Mouse (Mus musculus) heart, embryonic 13.5 days (tissue): Measurements from ENCODE around the gene Map7. TPM values are rescaled to one million over a fixed set of nuclear protein-coding genes. Genes with fewer than 3 reads are reported as not detected.

Experiments
- ATAC-seq: fragments of 200-750 bp; cut with Nextera tagmentation; 2 replicates; pipeline ENCODE4 v1.8.0; 2017; ENCODE audit warnings: moderate TSS enrichment; ENCODE audit not compliant: insufficient number of reproducible peaks, low FRiP score, low TSS enrichment; ENCODE audit errors: extremely low read depth
- H3K27ac ChIP-seq: fragments of 300-500 bp; sonication (generic); replicated peaks from 2 replicates; pipeline ENCODE4 v1.5.1; 2015; ENCODE audit warnings: moderate library complexity, mild to moderate bottlenecking, inconsistent platforms
- H3K27me3 ChIP-seq: fragments of 300-500 bp; sonication (generic); replicated peaks from 2 replicates; pipeline ENCODE4 v1.6.1; 2015; ENCODE audit warnings: mild to moderate bottlenecking, inconsistent platforms
- H3K36me3 ChIP-seq: fragments of 300-500 bp; sonication (generic); 2 replicates; pipeline ENCODE4 v1.6.1; 2015; ENCODE audit warnings: mild to moderate bottlenecking, inconsistent platforms
- H3K4me1 ChIP-seq: fragments of 300-500 bp; sonication (generic); 2 replicates; pipeline ENCODE4 v1.6.1; 2015; ENCODE audit warnings: inconsistent platforms
- H3K4me2 ChIP-seq: fragments of 300-500 bp; sonication (generic); 2 replicates; pipeline ENCODE4 v1.6.1; 2015; ENCODE audit warnings: inconsistent platforms, mild to moderate bottlenecking, moderate library complexity
- H3K4me3 ChIP-seq: fragments of 300-500 bp; sonication (generic); 2 replicates; pipeline ENCODE4 v1.5.1; 2015; ENCODE audit warnings: moderate library complexity, mild to moderate bottlenecking, inconsistent platforms
- H3K9ac ChIP-seq: fragments of 300-500 bp; sonication (generic); 2 replicates; pipeline ENCODE4 v1.6.1; 2015; ENCODE audit warnings: inconsistent platforms, mild to moderate bottlenecking, moderate library complexity
- H3K9me3 ChIP-seq: fragments of 300-500 bp; sonication (generic); 2 replicates; pipeline ENCODE4 v1.6.1; 2016; ENCODE audit warnings: inconsistent platforms
- WGBS: fragments of 180-500 bp; shearing (Covaris S2); methylation state at CpG from one replicate; pipeline ENCODE4 v1.1.7; 2015; ENCODE audit warnings: mixed read lengths; 5-methylcytosine and 5-hydroxymethylcytosine counted together
- polyA plus RNA-seq: library from polyadenylated mRNA; unstranded; fragments of >200 nt; fragmentation: Nextera tagmentation; extraction: Ambion mirVana; gene quantifications from 2 replicates; pipeline ENCODE4 v1.2.1, GENCODE M21; 2015

The Map7 gene
- polyA plus RNA-seq, 1 experiment from 2014 or later = 5.9 TPM

GRCm38 (mm10) chr10:20298152-20298920 lies 150.1 kb downstream of the Map7 start:
- Histone ChIP-seq H3K27me3 (no peaks in the 10 kb centered on the region), H3K9ac (no peak overlapping the region), H3K4me1 (peaks cover 13% of the 10 kb centered on the region; the same call in 1 of the 2 replicates), H3K36me3 (no peaks in the 10 kb centered on the region), H3K27ac (peak overlapping the region; percentile 91), H3K4me2 (peak overlapping the region; percentile 22), H3K4me3 (no peak overlapping the region), H3K9me3 (no peaks in the 10 kb centered on the region)
- ATAC-seq = no peak
- 33% methylated on average over 3 of the region's 3 CpGs for WGBS

DNA sequence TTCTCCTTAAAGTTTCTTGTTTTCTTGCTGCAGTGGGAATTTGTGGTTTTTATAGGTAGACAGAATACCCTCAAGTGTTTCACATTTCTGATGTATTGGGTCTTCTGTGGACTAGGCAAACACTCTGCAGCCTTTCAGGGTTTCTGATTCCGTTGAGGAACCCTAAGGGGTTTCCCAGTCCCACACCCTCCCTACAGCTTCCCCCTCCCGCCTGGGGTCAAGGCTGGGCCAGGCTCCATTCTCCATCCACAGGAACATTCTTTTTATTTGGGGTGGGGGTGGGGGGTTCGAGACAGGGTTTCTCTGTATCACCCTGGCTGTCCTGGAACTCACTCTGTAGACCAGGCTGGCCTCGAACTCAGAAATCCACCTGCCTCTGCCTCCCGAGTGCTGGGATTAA lies 150.8 kb downstream of the Map7 start:
- Histone ChIP-seq H3K36me3 (no peaks in the 10 kb centered on the region), H3K27ac (peak overlapping the region; percentile 91), H3K9me3 (no peaks in the 10 kb centered on the region), H3K4me1 (peaks cover 13% of the 10 kb centered on the region; the same call in 1 of the 2 replicates), H3K4me3 (no peak overlapping the region), H3K9ac (no peak overlapping the region), H3K27me3 (no peaks in the 10 kb centered on the region), H3K4me2 (no peak overlapping the region)
- ATAC-seq = no peak
- 82% methylated on average over 5 of the region's 5 CpGs for WGBS

DNA sequence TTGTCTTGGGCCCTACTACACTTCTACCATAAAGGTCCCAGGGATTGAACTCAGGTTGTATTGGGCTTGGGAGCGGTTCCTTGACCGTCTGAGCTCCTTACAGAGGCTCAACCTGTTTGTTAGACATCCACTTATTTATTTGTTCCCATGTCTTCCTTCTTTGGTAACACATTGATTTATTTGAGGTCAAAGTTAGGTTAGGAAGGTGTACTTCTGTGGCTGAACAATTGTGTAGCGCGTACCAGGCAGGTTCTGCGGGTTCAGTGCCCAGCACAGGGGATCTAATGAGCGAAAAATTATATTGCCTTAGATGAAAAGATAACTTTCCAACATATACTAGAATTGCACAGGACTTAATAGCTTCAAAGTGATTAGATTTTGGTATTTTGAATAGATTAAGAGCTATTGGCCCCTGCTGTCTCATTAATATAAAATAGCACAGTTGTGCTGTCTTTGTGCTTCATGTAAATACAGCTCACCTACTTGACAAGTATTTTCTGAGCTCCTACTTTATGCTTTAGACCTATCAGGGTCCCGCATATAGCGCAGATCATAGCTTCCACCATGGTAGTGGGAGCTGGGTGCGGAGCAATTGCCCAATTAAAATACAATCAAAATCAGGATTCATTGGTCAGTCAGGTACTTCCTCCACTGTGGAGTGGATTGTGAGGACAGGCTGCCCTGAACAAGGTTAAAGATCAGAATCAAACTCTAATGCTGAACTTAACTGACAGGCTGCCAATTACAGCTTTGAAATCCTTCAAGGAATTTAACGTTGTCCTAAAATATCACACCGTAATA lies 162.9 kb downstream of the Map7 start:
- ATAC-seq = no peak
- 51% methylated on average over 11 of the region's 11 CpGs for WGBS
- no peaks in the 10 kb centered on the region for H3K27me3 ChIP-seq
- H3K9me3 ChIP-seq = no peaks in the 10 kb centered on the region
- peak overlapping the region; percentile 84 for H3K4me2 ChIP-seq
- H3K9ac ChIP-seq = peak overlapping the region; percentile 89
- 0 out of 2 replicates have a peak, but pooled peaks cover 12% of the 10 kb centered on the region for H3K36me3 ChIP-seq
- H3K4me3 ChIP-seq = peak overlapping the region; percentile 88
- peaks cover 32% of the 10 kb centered on the region for H3K4me1 ChIP-seq
- H3K27ac ChIP-seq = peak overlapping the region; percentile 100

DNA sequence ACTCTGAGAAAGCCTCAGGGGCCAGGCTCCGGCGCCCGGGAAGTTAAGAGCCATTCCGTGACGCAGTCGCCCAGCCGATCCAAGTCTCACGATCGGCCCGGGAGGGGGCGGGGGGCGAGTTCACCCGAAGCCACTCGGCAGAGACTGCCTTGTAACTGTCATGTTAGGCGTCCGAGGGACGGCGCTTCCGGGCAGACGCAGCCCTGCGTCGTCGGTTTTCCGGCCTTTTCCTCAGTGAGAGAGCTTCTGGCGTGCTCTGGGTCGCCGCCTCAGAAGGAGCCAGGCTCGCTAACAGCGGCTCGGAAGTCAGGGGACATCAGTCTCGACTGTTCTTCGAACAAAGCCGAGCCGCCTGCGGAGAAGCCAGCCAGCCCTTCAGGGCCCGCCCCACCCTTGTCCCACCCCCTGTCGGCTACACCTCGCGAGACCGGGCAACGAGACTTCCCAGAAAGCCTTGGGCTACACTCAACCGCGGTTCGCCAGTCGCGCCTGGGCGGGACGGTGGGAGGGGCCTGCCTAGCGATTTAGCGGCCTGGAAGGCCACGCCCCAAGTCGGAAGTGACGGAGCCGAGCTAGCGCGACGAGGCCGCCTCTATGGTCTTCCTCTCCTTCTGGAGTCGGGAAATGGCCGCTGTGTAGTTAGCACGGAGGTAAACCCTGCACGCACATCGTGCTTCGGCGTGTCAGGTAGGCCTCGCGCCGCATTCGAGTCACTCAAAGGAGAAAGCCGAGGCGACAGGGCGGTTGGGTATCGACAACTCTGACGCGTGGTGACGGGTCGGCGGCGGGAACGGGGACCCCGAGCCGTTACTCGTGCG lies 163.9 kb downstream of the Map7 start, which contains the start of gene Bclaf1:
Gene Bclaf1 (plus strand): TSS at position 552 of the 818 bp plus-strand sequence.
- no peaks in the 10 kb centered on the region for H3K9me3 ChIP-seq
- WGBS = under 1% methylated on average over 84 of the region's 84 CpGs
- ATAC-seq = peak; percentile 98
- H3K9ac ChIP-seq = peak within 1 kb of the TSS; percentile 95
- H3K4me2 ChIP-seq = peak within 1 kb of the TSS; percentile 84
- H3K4me1 ChIP-seq = peaks cover 39% of the 10 kb centered on the region
- H3K4me3 ChIP-seq = peak within 1 kb of the TSS; percentile 88
- H3K36me3 ChIP-seq = 0 out of 2 replicates have a peak, but pooled peaks cover 12% of the 10 kb centered on the region
- H3K27me3 ChIP-seq = no peaks in the 10 kb centered on the region
- peak within 1 kb of the TSS; percentile 100 for H3K27ac ChIP-seq

DNA sequence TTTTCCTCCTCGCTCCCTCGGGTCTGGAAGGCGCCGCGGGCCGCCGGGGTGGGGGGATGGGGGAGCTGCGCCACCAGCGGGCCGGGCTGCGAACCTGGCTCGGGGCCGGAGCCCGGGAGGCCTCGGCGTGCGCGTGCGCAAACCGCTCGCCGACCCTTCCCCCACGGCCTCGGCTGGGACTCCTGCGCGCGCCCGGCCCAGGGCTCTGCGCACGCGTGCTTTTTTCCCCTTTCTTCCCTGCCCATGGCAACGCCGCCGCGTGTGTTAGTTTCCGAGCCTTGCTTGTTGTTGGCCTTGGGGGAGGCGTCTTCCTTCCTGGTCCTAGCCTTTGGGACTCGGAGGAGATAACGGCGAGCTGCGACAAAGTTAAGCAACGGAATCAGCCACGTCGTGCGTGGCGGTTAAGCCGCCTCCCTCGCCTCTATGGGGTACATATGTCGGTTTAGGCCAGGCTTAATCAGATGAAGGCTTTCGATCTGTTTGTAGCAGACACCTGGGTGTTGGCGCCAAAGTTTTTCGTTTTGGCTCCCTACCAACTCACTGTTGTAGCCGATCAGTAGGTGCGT lies 164.5 kb downstream of the Map7 start:
- H3K27ac ChIP-seq = peak overlapping the region; percentile 100
- peak; percentile 67 for ATAC-seq
- H3K36me3 ChIP-seq = peaks cover 18% of the 10 kb centered on the region; the same call in 1 of the 2 replicates
- H3K9ac ChIP-seq = peak overlapping the region; percentile 95
- peaks cover 46% of the 10 kb centered on the region for H3K4me1 ChIP-seq
- under 1% methylated on average over 54 of the region's 54 CpGs for WGBS
- H3K4me3 ChIP-seq = peak overlapping the region; percentile 88
- H3K4me2 ChIP-seq = peak overlapping the region; percentile 78
- no peaks in the 10 kb centered on the region for H3K27me3 ChIP-seq
- H3K9me3 ChIP-seq = no peaks in the 10 kb centered on the region

DNA sequence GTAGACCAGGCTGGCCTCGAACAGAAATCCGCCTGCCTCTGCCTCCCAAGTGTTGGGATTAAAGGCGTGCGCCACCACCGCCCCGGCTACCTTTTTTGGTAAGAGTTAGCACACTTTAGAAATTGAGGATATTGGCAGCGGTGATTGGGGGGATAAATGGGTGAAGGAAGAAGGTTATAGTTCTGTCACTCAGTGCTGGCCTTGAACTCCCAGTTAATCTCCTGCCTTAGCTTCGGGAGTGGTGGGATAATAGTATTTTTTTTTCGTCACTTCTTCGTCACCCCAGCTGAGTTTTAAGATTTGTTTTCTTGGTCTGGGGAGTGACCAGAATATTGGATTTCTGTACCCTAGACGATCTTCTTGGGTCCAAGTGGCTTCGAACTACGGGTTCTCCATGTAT lies 165.2 kb downstream of the Map7 start:
- no peak for ATAC-seq
- 36% methylated on average over 13 of the region's 13 CpGs for WGBS
- Histone ChIP-seq H3K4me3 (peak overlapping the region; percentile 88), H3K27me3 (no peaks in the 10 kb centered on the region), H3K27ac (peak overlapping the region; percentile 100), H3K9me3 (no peaks in the 10 kb centered on the region), H3K9ac (peak overlapping the region; percentile 95), H3K4me1 (peaks cover 46% of the 10 kb centered on the region), H3K4me2 (peak overlapping the region; percentile 78), H3K36me3 (peaks cover 24% of the 10 kb centered on the region)

- H3K4me2 ChIP-seq = peak overlapping the region; percentile 78
- no peak for ATAC-seq
- peak overlapping the region; percentile 47; the same call in 1 of the 2 replicates for H3K9ac ChIP-seq
- 79% methylated on average over 4 of the region's 4 CpGs for WGBS
- peak overlapping the region; percentile 15; the same call in 1 of the 2 replicates for H3K27ac ChIP-seq
- H3K27me3 ChIP-seq = no peaks in the 10 kb centered on the region
- peaks cover 29% of the 10 kb centered on the region for H3K36me3 ChIP-seq
- H3K4me3 ChIP-seq = peak overlapping the region; percentile 88
- no peaks in the 10 kb centered on the region for H3K9me3 ChIP-seq
- H3K4me1 ChIP-seq = peaks cover 46% of the 10 kb centered on the region
Measured at GRCm38 (mm10) chr10:20313941-20314340, 165.7 kb downstream of the Map7 start.

DNA sequence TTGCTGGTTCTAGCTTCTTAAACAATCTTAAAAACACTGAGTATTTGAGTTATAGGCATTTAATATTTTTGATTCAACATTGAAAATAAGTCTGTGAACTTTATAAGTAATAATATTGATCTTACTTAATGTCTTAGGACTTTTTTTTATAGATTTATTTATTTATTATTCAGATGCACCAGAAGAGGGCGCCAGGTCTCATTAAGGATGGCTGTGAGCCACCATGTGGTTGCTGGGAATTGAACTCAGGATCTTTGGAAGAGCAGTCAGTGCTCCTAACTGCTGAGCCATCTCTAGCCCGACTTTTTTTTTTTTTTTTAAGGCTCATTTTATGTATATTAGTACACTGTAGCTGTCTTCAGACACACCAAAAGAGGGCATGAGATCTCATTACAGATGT lies 166.5 kb downstream of the Map7 start:
- Histone ChIP-seq H3K36me3 (peaks cover 36% of the 10 kb centered on the region), H3K9ac (no peak overlapping the region), H3K27ac (no peak overlapping the region), H3K27me3 (no peaks in the 10 kb centered on the region), H3K4me2 (0 out of 2 replicates have a peak overlapping the region, but pooled peaks have one; percentile 78), H3K4me3 (no peak overlapping the region), H3K4me1 (peaks cover 46% of the 10 kb centered on the region), H3K9me3 (no peaks in the 10 kb centered on the region)
- WGBS = 57% methylated on average over 2 of the region's 2 CpGs
- no peak for ATAC-seq

DNA sequence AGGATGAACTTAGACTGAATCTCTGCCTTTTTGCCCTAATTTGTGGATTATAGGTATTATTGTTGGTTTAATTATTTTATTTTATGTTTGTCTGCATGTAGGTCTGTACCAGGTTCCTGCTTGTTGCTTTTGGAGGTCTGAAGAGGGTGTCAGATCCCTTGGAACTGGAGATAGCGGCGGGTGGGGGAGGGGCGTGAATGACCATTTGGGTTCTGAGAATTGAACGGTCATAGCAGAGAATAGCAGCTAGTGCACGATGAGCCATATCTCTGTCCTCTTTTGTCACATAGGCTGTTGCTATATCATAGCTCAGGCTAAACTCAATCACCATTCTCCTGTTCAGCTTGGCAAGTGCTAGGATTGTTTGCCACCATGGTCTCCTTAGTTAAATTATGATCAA lies 169.2 kb downstream of the Map7 start:
- WGBS = 23% methylated on average over 5 of the region's 5 CpGs
- Histone ChIP-seq H3K27me3 (no peaks in the 10 kb centered on the region), H3K9me3 (no peaks in the 10 kb centered on the region), H3K36me3 (peaks cover 56% of the 10 kb centered on the region), H3K9ac (0 out of 2 replicates have a peak overlapping the region, but pooled peaks have one; percentile 33), H3K4me3 (no peak overlapping the region), H3K4me1 (peaks cover 35% of the 10 kb centered on the region), H3K27ac (no peak overlapping the region), H3K4me2 (peak overlapping the region; percentile 15; the same call in 1 of the 2 replicates)
- no peak for ATAC-seq

- H3K36me3 ChIP-seq = peaks cover 86% of the 10 kb centered on the region
- no peak overlapping the region for H3K27ac ChIP-seq
- no peak overlapping the region for H3K4me3 ChIP-seq
- H3K4me1 ChIP-seq = peaks cover 5% of the 10 kb centered on the region; the same call in 1 of the 2 replicates
- H3K27me3 ChIP-seq = no peaks in the 10 kb centered on the region
- H3K9ac ChIP-seq = no peak overlapping the region
- no peak for ATAC-seq
- H3K9me3 ChIP-seq = no peaks in the 10 kb centered on the region
- no peak overlapping the region for H3K4me2 ChIP-seq
Measured at GRCm38 (mm10) chr10:20326226-20326625, 178.0 kb downstream of the Map7 start.
